In the genomic region with DNA sequence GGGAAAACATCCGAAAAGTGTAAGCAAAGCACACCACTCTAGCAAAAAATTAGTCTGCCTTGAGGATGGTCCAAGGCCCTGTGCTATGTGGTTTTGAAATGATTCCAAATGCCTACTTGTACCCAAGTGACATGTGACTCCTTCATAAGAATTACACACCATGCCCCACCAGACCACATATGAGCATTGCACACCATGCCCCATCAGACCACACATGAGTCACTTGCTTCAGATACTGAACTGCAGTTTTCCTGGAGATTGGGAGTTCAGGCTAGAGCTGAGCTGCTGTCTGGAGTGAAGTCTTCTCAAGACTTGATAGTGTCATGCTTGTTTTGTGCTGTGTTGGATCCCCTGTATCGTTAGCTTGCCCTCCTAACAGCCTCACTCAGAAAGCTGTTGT, we compare ENCODE assay signal across 24 mouse cellular contexts. TPM values are rescaled to one million over a fixed set of nuclear protein-coding genes. Genes with fewer than 3 reads are reported as not detected.
DNase-seq lines count a peak whose midpoint lies in the region; ATAC-seq and TF ChIP-seq lines count a peak whose summit lies in the region.
"Had no signal": no experiment of that assay in that cellular context is flagged by ENCODE, and none has a peak within 500 bp of the region (broad histone marks: within the 10 kb centered on the region; RNA-seq: fewer than 3 reads in every experiment).

No protein-coding gene starts in this region.

- H3K27me3 ChIP-seq in kidney, postnatal 0 days (ENCODE audit: insufficient read depth, low read length) = no peaks in the 10 kb centered on the region
- H3K27me3 ChIP-seq: embryonic facial prominence, embryonic 15.5 days; heart, embryonic 15.5 days had no signal

- no peak for TF ChIP-seq CTCF in kidney, postnatal 0 days (IDR thresholded peaks at IDR 0.05; ENCODE audit: low read depth)
- TF ChIP-seq CTCF in bone marrow macrophage, adult 2 months (IDR thresholded peaks at IDR 0.05; ENCODE audit: low read depth, low read length) = no peak

- no peak for TF ChIP-seq POLR2A in bone marrow macrophage, adult 2 months (IDR thresholded peaks at IDR 0.05; ENCODE audit: borderline replicate concordance, low read depth, low read length)

- intact Hi-C loops in gastrocnemius, postnatal 36 days (cut with DNase I) = no loop called here

- H3K4me1 ChIP-seq in kidney, postnatal 0 days (replicated peaks; ENCODE audit: insufficient read depth, low read length) = no peaks in the 10 kb centered on the region
- H3K4me1 ChIP-seq in bone marrow macrophage, adult 2 months (ENCODE audit: control insufficient read depth, insufficient read depth, low read length) = peaks cover 3% of the 10 kb centered on the region
- H3K4me1 ChIP-seq: embryonic facial prominence, embryonic 15.5 days; forebrain, embryonic 10.5 days; heart, embryonic 15.5 days had no signal

- no peak for DNase-seq in kidney, postnatal 0 days (ENCODE audit: low spot score)
- DNase-seq in kidney, adult 18-20 months = no peak
- peak; percentile 51 for DNase-seq in 3T3-L1 (ENCODE audit: low read depth, low spot score)
- peak; percentile 83 for DNase-seq in 416B (ENCODE audit: low read depth)
- DNase-seq in ovary, postnatal 10 days (ENCODE audit: low spot score) = no peak
- DNase-seq in gastrocnemius, postnatal 36 days = no peak
- DNase-seq in right cerebral cortex, adult 2 months (ENCODE audit: low spot score in 2 of 2) = no peak
- DNase-seq: adrenal gland, adult 8-10 months; adrenal gland, postnatal 36 days; cerebellum, adult 11 months; cerebellum, adult 8-10 months; cerebellum, postnatal 14 days; embryo, embryonic 11 days; gastrocnemius, postnatal 10 days; heart, postnatal 14 days had no signal

- peaks cover 34% of the 10 kb centered on the region for H3K36me3 ChIP-seq in kidney, postnatal 0 days (ENCODE audit: insufficient read depth, low read length)

- H3K9ac ChIP-seq in kidney, postnatal 0 days (ENCODE audit: low read depth, low read length) = no peak overlapping the region
- H3K9ac ChIP-seq: embryonic facial prominence, embryonic 15.5 days; heart, embryonic 15.5 days; hindbrain, embryonic 14.5 days had no signal

- H3K4me2 ChIP-seq in kidney, postnatal 0 days (ENCODE audit: low read length) = no peak overlapping the region
- H3K4me2 ChIP-seq: embryonic facial prominence, embryonic 15.5 days; heart, embryonic 15.5 days; hindbrain, embryonic 14.5 days had no signal

- H3K4me3 ChIP-seq in kidney, postnatal 0 days (replicated peaks; ENCODE audit: low read depth, low read length) = no peak overlapping the region
- no peak overlapping the region for H3K4me3 ChIP-seq in bone marrow macrophage, adult 2 months (ENCODE audit: insufficient read depth, low read length)
- H3K4me3 ChIP-seq: embryonic facial prominence, embryonic 15.5 days; erythroblast, embryonic 14.5 days; forebrain, embryonic 10.5 days; heart, embryonic 15.5 days had no signal

- no peak overlapping the region for H3K27ac ChIP-seq in kidney, postnatal 0 days
- H3K27ac ChIP-seq in bone marrow macrophage, adult 2 months (ENCODE audit: insufficient read depth, low read depth, low read length) = peak overlapping the region; percentile 18; the same call in 1 of the 2 replicates
- H3K27ac ChIP-seq: embryonic facial prominence, embryonic 15.5 days; forebrain, embryonic 10.5 days; heart, embryonic 15.5 days; hindbrain, embryonic 14.5 days had no signal

- 93% methylated on average over 2 of the region's 2 CpGs for WGBS in kidney, postnatal 0 days

- 0 out of 2 replicates have a peak, but pooled peaks have one; percentile 17 for ATAC-seq in kidney, postnatal 0 days (replicated peaks; ENCODE audit: low FRiP score, low read depth)
- ATAC-seq: forebrain, embryonic 16.5 days had no signal

- H3K9me3 ChIP-seq in kidney, postnatal 0 days (replicated peaks; ENCODE audit: low read length) = no peaks in the 10 kb centered on the region
- H3K9me3 ChIP-seq: embryonic facial prominence, embryonic 15.5 days; forebrain, embryonic 10.5 days; heart, embryonic 15.5 days had no signal

RNA-seq across cellular contexts. Expression of a gene that starts 15.3 kb away (rescaled TPM):
- 37.6 and 39.8 TPM in 2 replicates for polyA plus RNA-seq in kidney, postnatal 0 days (2015; fragmentation: Nextera tagmentation; extraction: Ambion mirVana)
- polyA plus RNA-seq in bone marrow macrophage, adult 2 months (2012; ENCODE audit: insufficient read depth, insufficient read length, missing spikeins) = 61.2 and 67.3 TPM in 2 replicates
- 10 to 100 TPM; 13.2 to 13.8 TPM for total RNA-seq in gastrocnemius, postnatal 36 days (2021)

RNA-seq across cellular contexts. Expression of a gene that starts 32.0 kb away (rescaled TPM):
- polyA plus RNA-seq in kidney, postnatal 0 days (2015; fragmentation: Nextera tagmentation; extraction: Ambion mirVana) = 3.0 and 3.1 TPM in 2 replicates
- polyA plus RNA-seq in bone marrow macrophage, adult 2 months (2012; ENCODE audit: insufficient read depth, insufficient read length, missing spikeins) = 1,148 and 1,154 TPM in 2 replicates
- total RNA-seq in gastrocnemius, postnatal 36 days (2021) = 1 to 10 TPM in 1 of 2 experiments, under 1 TPM in 1; 0.82 to 1.4 TPM
- polyA plus RNA-seq: C2C12; erythroblast, embryonic 14.5 days had no signal

RNA-seq across cellular contexts. Expression of a gene that starts 33.6 kb away (rescaled TPM):
- 2.1 and 2.3 TPM in 2 replicates for polyA plus RNA-seq in kidney, postnatal 0 days (2015; fragmentation: Nextera tagmentation; extraction: Ambion mirVana)
- polyA plus RNA-seq in bone marrow macrophage, adult 2 months (2012; ENCODE audit: insufficient read depth, insufficient read length, missing spikeins) = 718 and 808 TPM in 2 replicates
- under 1 TPM; 0.54 to 0.81 TPM for total RNA-seq in gastrocnemius, postnatal 36 days (2021)
- total RNA-seq: common myeloid progenitor, adult 5-6 weeks had no signal
- polyA plus RNA-seq: erythroblast, embryonic 14.5 days had no signal

Comparison
In these comparisons a context has a peak if more than half of its experiments do, and no peak if none do; other contexts are left out.
1. DNase-seq: peak in 3T3-L1 (single experiment) and 416B (single experiment); none in kidney, postnatal 0 days (single experiment), kidney, adult 18-20 months (single experiment), ovary, postnatal 10 days (single experiment), gastrocnemius, postnatal 36 days (0 of 2) and right cerebral cortex, adult 2 months (0 of 2).
2. RNA of a gene that starts 32.0 kb away (polyA plus RNA-seq): 1,148 to 1,154 TPM in bone marrow macrophage, adult 2 months; 3.0 to 3.1 TPM in kidney, postnatal 0 days; every median in the first group is over 100 times any median in the second.
3. RNA of a gene that starts 33.6 kb away (polyA plus RNA-seq): 718 to 808 TPM in bone marrow macrophage, adult 2 months; 2.1 to 2.3 TPM in kidney, postnatal 0 days; every median in the first group is over 100 times any median in the second.